ENCODE assay signal across 8 mouse cellular contexts in genomic region chr7:67803015-67803856, GRCm38 (mm10). TPM values are rescaled to one million over a fixed set of nuclear protein-coding genes. Genes with fewer than 3 reads are reported as not detected.
DNase-seq lines count a peak whose midpoint lies in the region; ATAC-seq and TF ChIP-seq lines count a peak whose summit lies in the region.

No protein-coding gene starts in this region.

- peak; percentile 59 for DNase-seq in 416B (ENCODE audit: low read depth)
- DNase-seq in brain, adult 2 months (ENCODE audit: low read depth, low spot score) = peak; percentile 67
- DNase-seq in heart, embryonic 10.5 days (ENCODE audit: low spot score) = peak; percentile 95
- peak; percentile 75 for DNase-seq in kidney, adult 9 months
- peak; percentile 75 for DNase-seq in limb, embryonic 14.5 days (ENCODE audit: low spot score)
- DNase-seq in spleen, postnatal 10 days (ENCODE audit: low spot score in 2 of 2) = peak; percentile 81 to 84

- H3K27ac ChIP-seq in embryonic facial prominence, embryonic 15.5 days (replicated peaks) = peak overlapping the region; percentile 34; the same call in 1 of the 2 replicates
- H3K27ac ChIP-seq in heart, embryonic 10.5 days = peak overlapping the region; percentile 86
- H3K27ac ChIP-seq in limb, embryonic 14.5 days (replicated peaks; ENCODE audit: low read depth, low read length) = no peak overlapping the region
- H3K27ac ChIP-seq in midbrain, embryonic 16.5 days (ENCODE audit: low read length) = no peak overlapping the region

- H3K9me3 ChIP-seq in embryonic facial prominence, embryonic 15.5 days (replicated peaks) = no peaks in the 10 kb centered on the region
- H3K9me3 ChIP-seq in heart, embryonic 10.5 days = no peaks in the 10 kb centered on the region
- no peaks in the 10 kb centered on the region for H3K9me3 ChIP-seq in limb, embryonic 14.5 days (ENCODE audit: control insufficient read depth, low read length)
- H3K9me3 ChIP-seq in midbrain, embryonic 16.5 days (replicated peaks; ENCODE audit: control insufficient read depth, low read length, poor library complexity, severe bottlenecking) = no peaks in the 10 kb centered on the region

- 11% methylated on average over 28 of the region's 28 CpGs for WGBS in embryonic facial prominence, embryonic 15.5 days
- 14% methylated on average over 28 of the region's 28 CpGs for WGBS in heart, embryonic 10.5 days
- WGBS in limb, embryonic 14.5 days = 16% methylated on average over 27 of the region's 28 CpGs
- 14% methylated on average over 28 of the region's 28 CpGs for WGBS in midbrain, embryonic 16.5 days

- peak overlapping the region; percentile 81 for H3K4me2 ChIP-seq in embryonic facial prominence, embryonic 15.5 days (replicated peaks)
- peak overlapping the region; percentile 74 for H3K4me2 ChIP-seq in limb, embryonic 14.5 days (replicated peaks; ENCODE audit: low read depth, low read length, severe bottlenecking)
- peak overlapping the region; percentile 66 for H3K4me2 ChIP-seq in midbrain, embryonic 16.5 days (ENCODE audit: low read length)

- TF ChIP-seq POLR2A in limb, embryonic 14.5 days (IDR thresholded peaks at IDR 0.05; ENCODE audit: borderline replicate concordance, extremely low read depth, insufficient read depth, insufficient read length) = no peak

- H3K9ac ChIP-seq in embryonic facial prominence, embryonic 15.5 days = no peak overlapping the region
- H3K9ac ChIP-seq in limb, embryonic 14.5 days (ENCODE audit: low read depth, low read length, severe bottlenecking) = peak overlapping the region; percentile 44
- peak overlapping the region; percentile 59 for H3K9ac ChIP-seq in midbrain, embryonic 16.5 days (ENCODE audit: low read depth, low read length)

- no peaks in the 10 kb centered on the region for H3K36me3 ChIP-seq in embryonic facial prominence, embryonic 15.5 days
- H3K36me3 ChIP-seq in heart, embryonic 10.5 days = no peaks in the 10 kb centered on the region
- no peaks in the 10 kb centered on the region for H3K36me3 ChIP-seq in limb, embryonic 14.5 days (ENCODE audit: control insufficient read depth, insufficient read depth, low read length)
- no peaks in the 10 kb centered on the region for H3K36me3 ChIP-seq in midbrain, embryonic 16.5 days (ENCODE audit: control insufficient read depth, insufficient read depth, low read length)

- ATAC-seq in embryonic facial prominence, embryonic 15.5 days (ENCODE audit: insufficient number of reproducible peaks, low FRiP score, low TSS enrichment, low read depth) = peak; percentile 76
- peak; percentile 83 for ATAC-seq in limb, embryonic 14.5 days (ENCODE audit: low FRiP score, low read depth)
- peak; percentile 73 for ATAC-seq in midbrain, embryonic 16.5 days

- peak overlapping the region; percentile 45 for H3K4me3 ChIP-seq in embryonic facial prominence, embryonic 15.5 days (replicated peaks)
- peak overlapping the region; percentile 54 for H3K4me3 ChIP-seq in heart, embryonic 10.5 days
- peak overlapping the region; percentile 40 for H3K4me3 ChIP-seq in limb, embryonic 14.5 days (replicated peaks; ENCODE audit: low read length)
- H3K4me3 ChIP-seq in midbrain, embryonic 16.5 days (ENCODE audit: low read depth, low read length) = peak overlapping the region; percentile 37

- peaks cover 5% of the 10 kb centered on the region; the same call in 1 of the 2 replicates for H3K27me3 ChIP-seq in embryonic facial prominence, embryonic 15.5 days
- no peaks in the 10 kb centered on the region for H3K27me3 ChIP-seq in heart, embryonic 10.5 days (ENCODE audit: insufficient read depth, poor library complexity, severe bottlenecking)
- H3K27me3 ChIP-seq in limb, embryonic 14.5 days (ENCODE audit: control insufficient read depth, insufficient read depth, low read length) = no peaks in the 10 kb centered on the region
- H3K27me3 ChIP-seq in midbrain, embryonic 16.5 days (ENCODE audit: control insufficient read depth, insufficient read depth, low read depth, low read length) = no peaks in the 10 kb centered on the region

- peaks cover 12% of the 10 kb centered on the region for H3K4me1 ChIP-seq in embryonic facial prominence, embryonic 15.5 days
- peaks cover 33% of the 10 kb centered on the region for H3K4me1 ChIP-seq in heart, embryonic 10.5 days
- H3K4me1 ChIP-seq in limb, embryonic 14.5 days (ENCODE audit: control insufficient read depth, insufficient read depth, low read length) = peaks cover 9% of the 10 kb centered on the region; the same call in 1 of the 2 replicates
- peaks cover 3% of the 10 kb centered on the region; the same call in 1 of the 2 replicates for H3K4me1 ChIP-seq in midbrain, embryonic 16.5 days (ENCODE audit: control insufficient read depth, insufficient read depth, low read length)

RNA-seq across cellular contexts. Expression of gene Synm, which starts 43.7 kb away (rescaled TPM):
- 1.1 and 1.9 TPM in 2 replicates for polyA plus RNA-seq in embryonic facial prominence, embryonic 15.5 days (2015; fragmentation: Nextera tagmentation; extraction: Ambion mirVana)
- 5.1 and 7.1 TPM in 2 replicates for polyA plus RNA-seq in heart, embryonic 10.5 days (2016; fragmentation: Nextera tagmentation; extraction: Ambion mirVana)
- polyA plus RNA-seq in limb, embryonic 14.5 days (2012; rRNA removed) = 0.58 and 0.63 TPM in 2 replicates
- polyA plus RNA-seq in limb, embryonic 14.5 days (2014; fragmentation: Nextera tagmentation; extraction: Ambion mirVana) = 1.2 and 1.4 TPM in 2 replicates
- polyA plus RNA-seq in midbrain, embryonic 16.5 days (2015; fragmentation: Nextera tagmentation; extraction: Ambion mirVana) = 4.6 and 5.1 TPM in 2 replicates

Comparison
In these comparisons a context has a peak if more than half of its experiments do, and no peak if none do; other contexts are left out.
1. H3K27ac ChIP-seq: peak in embryonic facial prominence, embryonic 15.5 days (single experiment) and heart, embryonic 10.5 days (single experiment); none in limb, embryonic 14.5 days (single experiment) and midbrain, embryonic 16.5 days (single experiment).
2. Peak in every context shown above with its lines, with median percentiles within 50 percentile points of each other: DNase-seq, ATAC-seq, H3K4me2 ChIP-seq and H3K4me3 ChIP-seq.